Mouse (Mus musculus) urinary bladder, postnatal 14 days (tissue): ENCODE results near the gene Erg.

Experiments used
- DNase-seq: peaks from one replicate; pipeline ENCODE4 v3.0.0; 2021; ENCODE audit warnings: low spot score

Erg gene

GRCm38 (mm10) chr16:95349344-95349743 is 237.0 kb downstream of the Erg start:
- DNase-seq: no peak

- no peak for DNase-seq
Measured at GRCm38 (mm10) chr16:95348555-95348954, 237.8 kb downstream of the Erg start.

- DNase-seq: no peak
Measured at GRCm38 (mm10) chr16:95347202-95347601, 239.2 kb downstream of the Erg start.

DNA sequence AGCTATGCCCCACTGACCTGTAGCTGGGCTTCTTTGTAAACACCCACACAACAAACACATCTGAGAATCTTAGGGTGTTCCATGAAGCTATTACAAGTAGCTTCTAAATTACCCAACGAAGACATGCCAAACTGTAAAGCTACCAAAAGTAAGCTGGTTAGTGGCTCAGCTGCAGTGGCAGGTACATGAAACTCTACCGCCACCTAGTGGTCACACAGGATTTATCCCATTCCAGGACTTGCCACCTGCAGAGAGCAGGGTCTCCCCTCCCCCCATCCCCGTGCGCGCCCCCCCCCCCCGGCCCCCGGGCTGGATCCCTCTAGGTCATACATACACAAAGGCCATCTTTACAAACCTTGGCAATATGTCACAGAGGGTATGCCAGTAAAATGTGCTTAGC is 240.5 kb downstream of the Erg start:
- DNase-seq: peak; percentile 76

GRCm38 (mm10) chr16:95344961-95345360 is 241.4 kb downstream of the Erg start:
- DNase-seq: no peak

DNA sequence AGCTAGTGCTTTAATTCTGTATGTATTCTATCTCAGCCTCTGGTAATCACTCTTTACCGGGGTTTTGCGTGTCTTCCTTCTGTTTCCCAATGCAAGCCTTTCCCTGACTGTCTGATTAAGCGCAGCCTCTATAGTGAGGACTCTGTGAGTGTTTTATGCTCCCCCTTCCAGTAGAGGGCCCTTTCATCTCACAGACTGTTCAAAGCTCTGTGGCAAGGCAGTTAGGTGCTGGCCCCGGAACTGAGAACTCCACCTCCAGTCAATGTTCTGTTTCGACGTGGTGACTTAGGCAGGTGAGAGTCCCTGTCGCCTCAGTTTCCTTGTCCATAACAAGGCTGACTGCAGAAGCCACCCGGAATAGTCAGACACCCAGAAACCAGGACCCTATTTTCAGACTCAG is 244.4 kb downstream of the Erg start:
- DNase-seq: no peak

- DNase-seq: peak; percentile 71
Measured at GRCm38 (mm10) chr16:95340885-95341791, 245.3 kb downstream of the Erg start.

- no peak for DNase-seq
Measured at GRCm38 (mm10) chr16:95332159-95332558, 254.2 kb downstream of the Erg start.

DNA sequence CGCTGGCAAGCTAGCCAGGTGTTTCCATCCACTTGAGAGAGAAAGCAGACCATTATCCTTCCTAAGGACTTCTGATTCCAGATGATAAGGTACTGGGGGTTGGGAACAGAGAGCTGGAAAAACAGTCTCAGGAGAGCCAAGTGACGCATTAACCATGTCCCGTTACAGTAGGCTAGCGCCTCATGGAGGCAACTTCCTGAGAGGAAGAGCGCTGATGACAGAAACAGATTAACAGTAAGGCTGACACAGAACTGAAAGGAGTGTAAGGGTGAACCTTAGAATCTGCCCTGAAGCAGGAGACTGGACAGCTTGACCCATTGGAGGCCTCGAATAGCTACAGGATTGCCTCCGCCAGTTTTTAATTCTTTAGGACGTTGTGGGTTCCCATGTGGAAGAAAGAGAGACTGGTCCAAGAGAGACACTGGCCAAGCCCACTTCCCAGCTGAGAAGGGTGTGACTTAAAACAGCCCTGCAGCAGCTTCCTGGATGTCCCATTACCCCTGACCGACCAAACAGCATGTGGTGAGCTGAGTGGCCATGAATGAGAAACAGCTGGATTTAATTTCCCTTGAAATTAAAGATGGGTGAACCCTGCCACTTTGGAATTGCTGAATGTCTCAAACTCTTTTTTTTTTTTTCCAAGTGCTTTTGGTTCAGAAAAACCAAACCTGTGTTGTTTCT is 264.3 kb downstream of the Erg start:
- DNase-seq: no peak
